Mouse (Mus musculus) liver, embryonic 14.5 days (tissue): Measurements from ENCODE around the gene Adam8.

ENCODE experiments used
- CTCF ChIP-seq: IDR thresholded peaks from 2 replicates; pipeline ENCODE4 v1.5.1; 2016; ENCODE audit warnings: antibody characterized with exemption, low read depth, control low read depth
- EP300 ChIP-seq: IDR thresholded peaks from 2 replicates; pipeline ENCODE4 v1.6.1; 2016; ENCODE audit warnings: antibody characterized with exemption, low read depth

DNA sequence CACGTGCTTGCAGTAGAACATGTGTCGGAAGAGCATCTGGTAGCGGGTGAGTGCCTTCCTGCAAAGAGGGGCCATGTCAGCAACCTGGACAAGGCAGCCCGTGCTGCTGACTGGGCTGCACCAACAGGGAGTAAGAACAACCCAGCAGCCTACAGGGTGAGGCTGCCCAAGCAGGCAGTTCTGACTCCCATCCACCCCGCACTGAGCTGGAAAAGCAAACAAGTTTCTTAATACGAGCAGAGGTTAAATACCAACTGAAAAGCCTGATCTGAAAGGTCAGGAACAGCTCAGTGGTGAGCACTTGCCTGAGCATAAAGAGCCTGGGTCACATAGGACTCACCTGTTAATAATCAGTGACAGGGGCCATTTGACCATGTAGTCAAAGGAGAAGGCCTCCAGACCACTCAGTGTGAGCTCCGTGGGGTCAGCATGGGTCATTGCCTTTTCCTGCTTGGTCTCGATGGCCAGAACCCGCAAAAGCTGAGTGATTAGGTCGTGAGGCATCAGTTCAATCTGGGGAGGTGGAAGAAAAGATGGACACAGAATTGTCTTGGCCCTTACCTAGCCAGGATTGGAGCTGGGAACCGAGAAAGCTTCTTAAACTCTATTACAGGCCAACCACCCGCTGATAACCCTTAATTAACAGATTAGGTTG is 8.9 kb upstream of the Adam8 start:
- TF ChIP-seq CTCF: no peak
- TF ChIP-seq EP300: no peak
